Mouse (Mus musculus) cerebellum, postnatal 25 days (tissue): Measurements from ENCODE around the gene Gm19345.
A peak's percentile ranks its signal among the peaks of the same experiment; 100 is the strongest.

Source experiments
- DNase-seq, 2 experiments: peaks; one replicate each; pipeline ENCODE4 v3.0.0; 2021; ENCODE audit warnings: mixed read lengths in 2 of 2

Gm19345 gene

GRCm38 (mm10) chr7:19829694-19830093 is 22.1 kb upstream of the Gm19345 start:
- DNase-seq: no peak

GRCm38 (mm10) chr7:19830682-19831156 is 21.1 kb upstream of the Gm19345 start:
- DNase-seq: peak in 1 of 2 experiments; percentile 46

- no peak for DNase-seq
Observed at GRCm38 (mm10) chr7:19831837-19832236, 20.0 kb upstream of the Gm19345 start.

GRCm38 (mm10) chr7:19834055-19834454 is 17.7 kb upstream of the Gm19345 start:
- no peak for DNase-seq

- DNase-seq: no peak
Observed at GRCm38 (mm10) chr7:19836843-19837242, 15.0 kb upstream of the Gm19345 start.

GRCm38 (mm10) chr7:19840371-19840770 is 11.4 kb upstream of the Gm19345 start:
- DNase-seq: no peak

- DNase-seq: no peak
Observed at GRCm38 (mm10) chr7:19840936-19841335, 10.9 kb upstream of the Gm19345 start.

- DNase-seq: no peak
Observed at GRCm38 (mm10) chr7:19841686-19842413, 10.0 kb upstream of the Gm19345 start.

- DNase-seq: no peak
Observed at GRCm38 (mm10) chr7:19842885-19843504, 8.8 kb upstream of the Gm19345 start.

GRCm38 (mm10) chr7:19843561-19843960 is 8.2 kb upstream of the Gm19345 start:
- peak; percentile 58 to 71 for DNase-seq

- no peak for DNase-seq
Observed at GRCm38 (mm10) chr7:19844521-19845171, 7.2 kb upstream of the Gm19345 start.

- no peak for DNase-seq
Observed at GRCm38 (mm10) chr7:19853526-19853925, 1.7 kb downstream of the Gm19345 start.

- DNase-seq: no peak
Observed at GRCm38 (mm10) chr7:19855663-19856062, 3.9 kb downstream of the Gm19345 start.

- DNase-seq: no peak
Observed at GRCm38 (mm10) chr7:19856283-19856682, 4.5 kb downstream of the Gm19345 start.

GRCm38 (mm10) chr7:19859740-19860139 is 7.9 kb downstream of the Gm19345 start:
- DNase-seq: no peak

- no peak for DNase-seq
Observed at GRCm38 (mm10) chr7:19861199-19861598, 9.4 kb downstream of the Gm19345 start, which contains the start of gene Ceacam16. Ceacam16 (minus strand) TSS chr7:19861299.

GRCm38 (mm10) chr7:19864241-19864640 is 12.4 kb downstream of the Gm19345 start:
- DNase-seq: peak in 1 of 2 experiments; percentile 11

GRCm38 (mm10) chr7:19865246-19866036 is 13.6 kb downstream of the Gm19345 start:
- DNase-seq: no peak

- DNase-seq: no peak
Observed at GRCm38 (mm10) chr7:19866490-19866889, 14.7 kb downstream of the Gm19345 start.

- no peak for DNase-seq
Observed at GRCm38 (mm10) chr7:19867751-19868399, 16.1 kb downstream of the Gm19345 start.

GRCm38 (mm10) chr7:19871137-19871621 is 19.4 kb downstream of the Gm19345 start:
- no peak for DNase-seq
